Mouse (Mus musculus): Measurements from ENCODE around the gene Insyn1.

Gene Insyn1

GRCm38 (mm10) chr9:58534766-58535165 is 46.4 kb downstream of the Insyn1 start:
- DNase-seq (ENCODE audit: low spot score): peak; percentile 37

- DNase-seq (ENCODE audit: low spot score): no peak
Measured at GRCm38 (mm10) chr9:58535447-58536134, 47.2 kb downstream of the Insyn1 start.

- no peak for DNase-seq (ENCODE audit: low spot score)
Measured at GRCm38 (mm10) chr9:58537774-58538173, 49.4 kb downstream of the Insyn1 start.

GRCm38 (mm10) chr9:58539886-58540285 is 51.5 kb downstream of the Insyn1 start:
- DNase-seq (ENCODE audit: low spot score): peak; percentile 11

- peak; percentile 32 for DNase-seq (ENCODE audit: low spot score)
Measured at GRCm38 (mm10) chr9:58541895-58542338, 53.5 kb downstream of the Insyn1 start.

- DNase-seq (ENCODE audit: low spot score): no peak
Measured at GRCm38 (mm10) chr9:58544879-58545324, 56.5 kb downstream of the Insyn1 start.

GRCm38 (mm10) chr9:58545428-58545827 is 57.0 kb downstream of the Insyn1 start:
- DNase-seq (ENCODE audit: low spot score): no peak

GRCm38 (mm10) chr9:58546630-58547360 is 58.4 kb downstream of the Insyn1 start:
- no peak for DNase-seq (ENCODE audit: low spot score)

GRCm38 (mm10) chr9:58548897-58549296 is 60.5 kb downstream of the Insyn1 start:
- no peak for DNase-seq (ENCODE audit: low spot score)
